In genomic region chr1:45550531-45550930, GRCm38 (mm10) we compare ENCODE assay signal across 13 mouse cellular contexts.
"Had no signal": no experiment of that assay in that cellular context is flagged by ENCODE, and none has a peak within 500 bp of the region (broad histone marks: within the 10 kb centered on the region; RNA-seq: fewer than 3 reads in every experiment).

No protein-coding gene starts in this region.

- H3K27me3 ChIP-seq: liver, embryonic 12.5 days; lung, embryonic 15.5 days; megakaryocyte, embryonic 14.5 days; midbrain, embryonic 13.5 days; midbrain, embryonic 15.5 days; neural tube, embryonic 12.5 days had no signal

- H3K4me3 ChIP-seq: liver, embryonic 12.5 days; lung, embryonic 15.5 days; megakaryocyte, embryonic 14.5 days; midbrain, embryonic 13.5 days; midbrain, embryonic 15.5 days; neural tube, embryonic 12.5 days had no signal

- H3K4me2 ChIP-seq: liver, embryonic 12.5 days; lung, embryonic 15.5 days; midbrain, embryonic 11.5 days; midbrain, embryonic 13.5 days; midbrain, embryonic 15.5 days; neural tube, embryonic 12.5 days had no signal

- H3K4me1 ChIP-seq: liver, embryonic 12.5 days; megakaryocyte, embryonic 14.5 days; midbrain, embryonic 13.5 days; midbrain, embryonic 15.5 days; neural tube, embryonic 12.5 days had no signal

- H3K9ac ChIP-seq: liver, embryonic 12.5 days; liver, embryonic 14.5 days; lung, embryonic 15.5 days; midbrain, embryonic 13.5 days; midbrain, embryonic 15.5 days; neural tube, embryonic 12.5 days had no signal

- H3K27ac ChIP-seq: liver, embryonic 12.5 days; liver, embryonic 14.5 days; lung, embryonic 15.5 days; macrophage; midbrain, embryonic 13.5 days; midbrain, embryonic 15.5 days; neural tube, embryonic 12.5 days had no signal

- H3K9me3 ChIP-seq: lung, embryonic 15.5 days; midbrain, embryonic 13.5 days; midbrain, embryonic 15.5 days; neural tube, embryonic 12.5 days had no signal

- H3K36me3 ChIP-seq: liver, embryonic 12.5 days; lung, embryonic 15.5 days; midbrain, embryonic 13.5 days; midbrain, embryonic 15.5 days; neural tube, embryonic 12.5 days had no signal

- DNase-seq: right cerebral cortex, postnatal 14 days; thymus, adult 18-20 months; thymus, postnatal 14 days; thymus, postnatal 36 days had no signal

- ATAC-seq: liver, embryonic 12.5 days; midbrain, embryonic 13.5 days; midbrain, embryonic 15.5 days had no signal
